In the genomic region with DNA sequence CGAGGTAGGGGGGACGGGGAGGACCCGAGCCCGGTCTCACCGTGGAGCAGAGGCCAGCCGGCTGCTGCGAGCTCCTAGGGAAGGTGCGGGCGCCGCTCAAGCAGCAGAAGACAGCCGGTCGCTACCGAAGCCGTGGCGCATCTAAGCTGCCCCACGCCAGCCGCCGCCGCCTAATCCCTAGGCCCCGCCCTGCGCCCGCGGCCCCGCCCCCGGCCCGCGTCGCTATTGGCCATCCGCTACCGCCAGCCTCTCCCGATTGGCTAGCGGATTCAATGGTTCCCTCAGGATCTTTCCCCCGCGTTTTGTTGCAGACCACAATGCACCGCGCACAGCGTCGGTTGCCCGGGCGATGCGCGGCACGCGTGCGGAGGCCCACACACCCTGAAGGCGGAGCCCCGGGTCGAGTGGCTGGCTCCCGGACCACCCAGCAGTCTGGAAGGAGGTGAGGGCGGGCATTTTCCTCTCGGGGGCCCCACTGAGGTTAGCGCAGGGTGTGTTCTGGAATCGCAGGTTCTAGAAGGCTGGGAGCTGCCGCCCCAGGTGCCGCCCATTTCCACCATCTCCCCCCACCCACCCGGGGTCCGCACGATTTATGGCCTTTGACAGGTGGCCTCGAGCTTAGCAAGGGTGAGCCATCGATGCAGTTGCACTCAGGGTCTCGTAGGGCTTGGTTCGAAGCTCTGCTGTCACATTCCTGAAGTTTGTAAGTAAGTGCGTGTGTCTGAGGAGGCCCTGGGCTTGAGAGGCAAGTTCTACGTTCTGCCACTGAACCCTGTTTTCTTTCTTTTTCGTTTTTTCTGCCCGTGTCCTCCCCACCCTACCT, we compare ENCODE assay signal across 8 mouse cellular contexts. TPM values are rescaled to one million over a fixed set of nuclear protein-coding genes. Genes with fewer than 3 reads are reported as not detected.
DNase-seq lines count a peak whose midpoint lies in the region; ATAC-seq and TF ChIP-seq lines count a peak whose summit lies in the region.

A gene (minus strand): TSS at position 208 of the 823 bp plus-strand sequence.

- in situ Hi-C loops in CH12.LX (cut with MboI; ENCODE audit: low pct_ligation_motif_present, low pct_unique_long_range_greater_than_20kb, low sequenced_read_pairs), result loop anchor here (5.0 kb wide), 1 partner anchor 41 kb away; a partner anchor contains a TSS

- peak within 1 kb of the TSS; percentile 73 for H3K4me2 ChIP-seq in CH12.LX (ENCODE audit: insufficient read depth, low read depth, poor library complexity, severe bottlenecking)
- H3K4me2 ChIP-seq in forebrain, embryonic 12.5 days, result peak within 1 kb of the TSS; percentile 67
- H3K4me2 ChIP-seq in heart, postnatal 0 days (ENCODE audit: low read depth, low read length), result peak within 1 kb of the TSS; percentile 83
- H3K4me2 ChIP-seq in liver, embryonic 16.5 days (ENCODE audit: low read depth, low read length), result peak within 1 kb of the TSS; percentile 83
- H3K4me2 ChIP-seq in neural tube, embryonic 13.5 days, result peak within 1 kb of the TSS; percentile 77

- no peak for TF ChIP-seq RAD21 in CH12.LX (IDR thresholded peaks at IDR 0.05; ENCODE audit: low read depth, low read length)

- DNase-seq in CH12.LX (ENCODE audit: extremely low read depth), result peak; percentile 97
- DNase-seq in c-Kit-positive CD71-positive TER-119-negative erythroid progenitor cells, embryonic 14.5 days (ENCODE audit: low read depth), result peak; percentile 99
- peak; percentile 95 for DNase-seq in heart, postnatal 0 days (ENCODE audit: low spot score)
- peak; percentile 100 for DNase-seq in kidney, postnatal 4 days

- H3K27me3 ChIP-seq in CH12.LX (replicated peaks), result no peaks in the 10 kb centered on the region
- H3K27me3 ChIP-seq in forebrain, embryonic 12.5 days, result peaks cover 8% of the 10 kb centered on the region; the same call in 1 of the 2 replicates
- no peaks in the 10 kb centered on the region for H3K27me3 ChIP-seq in heart, postnatal 0 days (ENCODE audit: control insufficient read depth, insufficient read depth, low read length)
- no peaks in the 10 kb centered on the region for H3K27me3 ChIP-seq in liver, embryonic 16.5 days (ENCODE audit: control insufficient read depth, insufficient read depth, low read depth, low read length)
- no peaks in the 10 kb centered on the region for H3K27me3 ChIP-seq in neural tube, embryonic 13.5 days
- H3K27me3 ChIP-seq in testis, adult 2 months (ENCODE audit: control insufficient read depth, insufficient read depth, low read length), result no peaks in the 10 kb centered on the region

- peak within 1 kb of the TSS; percentile 62; the same call in 1 of the 2 replicates for H3K27ac ChIP-seq in CH12.LX (ENCODE audit: insufficient read depth, low read depth)
- H3K27ac ChIP-seq in forebrain, embryonic 12.5 days, result peak within 1 kb of the TSS; percentile 94
- peak within 1 kb of the TSS; percentile 82 for H3K27ac ChIP-seq in heart, postnatal 0 days (ENCODE audit: low read depth)
- peak within 1 kb of the TSS; percentile 91 for H3K27ac ChIP-seq in liver, embryonic 16.5 days (ENCODE audit: low read length)
- H3K27ac ChIP-seq in neural tube, embryonic 13.5 days (replicated peaks), result peak within 1 kb of the TSS; percentile 96
- peak within 1 kb of the TSS; percentile 97 for H3K27ac ChIP-seq in testis, adult 2 months (ENCODE audit: control insufficient read depth, insufficient read depth, low read depth, low read length)

- dilution Hi-C loops in CH12.LX (cut with MboI; ENCODE audit: extremely low pct_ligation_motif_present, extremely low pct_unique_long_range_greater_than_20kb, low sequenced_read_pairs), result no loop called here

- peaks cover 3% of the 10 kb centered on the region for H3K9me3 ChIP-seq in CH12.LX (replicated peaks; ENCODE audit: low read length)
- H3K9me3 ChIP-seq in forebrain, embryonic 12.5 days, result no peaks in the 10 kb centered on the region
- no peaks in the 10 kb centered on the region for H3K9me3 ChIP-seq in heart, postnatal 0 days (replicated peaks; ENCODE audit: control insufficient read depth, low read length)
- no peaks in the 10 kb centered on the region for H3K9me3 ChIP-seq in liver, embryonic 16.5 days (replicated peaks; ENCODE audit: control insufficient read depth, low read length)
- no peaks in the 10 kb centered on the region for H3K9me3 ChIP-seq in neural tube, embryonic 13.5 days

- peaks cover 0 to 22% of the 10 kb centered on the region in 2 experiments; a peak in 3 of 4 replicates for H3K4me1 ChIP-seq in CH12.LX (ENCODE audit: control insufficient read depth in 1 of 2, insufficient read depth in 2 of 2)
- H3K4me1 ChIP-seq in forebrain, embryonic 12.5 days, result peaks cover 33% of the 10 kb centered on the region
- H3K4me1 ChIP-seq in heart, postnatal 0 days (ENCODE audit: control insufficient read depth, insufficient read depth), result 0 out of 2 replicates have a peak, but pooled peaks cover 8% of the 10 kb centered on the region
- peaks cover 40% of the 10 kb centered on the region for H3K4me1 ChIP-seq in liver, embryonic 16.5 days (ENCODE audit: control insufficient read depth, low read depth, low read length)
- H3K4me1 ChIP-seq in neural tube, embryonic 13.5 days (replicated peaks), result peaks cover 39% of the 10 kb centered on the region
- peaks cover 9% of the 10 kb centered on the region for H3K4me1 ChIP-seq in testis, adult 2 months (ENCODE audit: control insufficient read depth, insufficient read depth, low read length)

- peaks cover 18% of the 10 kb centered on the region for H3K79me2 ChIP-seq in CH12.LX (replicated peaks; ENCODE audit: control insufficient read depth, extremely low read depth, insufficient read depth, poor library complexity, severe bottlenecking)

- TF ChIP-seq CTCF in CH12.LX (conservative IDR thresholded peaks at IDR 0.05 in 1 of 2, IDR thresholded peaks at IDR 0.05 in 1 of 2; ENCODE audit: low read depth in 2 of 2, low read length in 2 of 2), result no peak
- TF ChIP-seq CTCF in heart, postnatal 0 days (IDR thresholded peaks at IDR 0.05; ENCODE audit: low read depth), result peak; percentile 17
- peak; percentile 28; the same call in 1 of the 2 replicates for TF ChIP-seq CTCF in testis, adult 2 months (IDR thresholded peaks at IDR 0.05; ENCODE audit: control insufficient read depth, insufficient read depth, insufficient replicate concordance, low read depth, low read length)

- WGBS in forebrain, embryonic 12.5 days, result under 1% methylated on average over 66 of the region's 66 CpGs
- WGBS in heart, postnatal 0 days, result under 1% methylated on average over 65 of the region's 66 CpGs
- under 1% methylated on average over 66 of the region's 66 CpGs for WGBS in liver, embryonic 16.5 days (ENCODE audit: insufficient replicate concordance)
- WGBS in neural tube, embryonic 13.5 days, result under 1% methylated on average over 66 of the region's 66 CpGs

- peaks cover 20 to 36% of the 10 kb centered on the region in 2 experiments for H3K36me3 ChIP-seq in CH12.LX (replicated peaks in 1 of 2; ENCODE audit: control insufficient read depth in 1 of 2, insufficient read depth in 1 of 2, low read length in 1 of 2)
- peaks cover 32% of the 10 kb centered on the region for H3K36me3 ChIP-seq in forebrain, embryonic 12.5 days (replicated peaks)
- peaks cover 26% of the 10 kb centered on the region for H3K36me3 ChIP-seq in heart, postnatal 0 days (replicated peaks; ENCODE audit: control insufficient read depth, insufficient read depth, low read length)
- peaks cover 27% of the 10 kb centered on the region for H3K36me3 ChIP-seq in liver, embryonic 16.5 days (ENCODE audit: control insufficient read depth, insufficient read depth)
- peaks cover 30% of the 10 kb centered on the region for H3K36me3 ChIP-seq in neural tube, embryonic 13.5 days
- peaks cover 8% of the 10 kb centered on the region for H3K36me3 ChIP-seq in testis, adult 2 months (ENCODE audit: control insufficient read depth, insufficient read depth, low read length)

- no peak for TF ChIP-seq EP300 in CH12.LX (IDR thresholded peaks at IDR 0.05; ENCODE audit: low read length)
- peak; percentile 98 for TF ChIP-seq EP300 in heart, postnatal 0 days (IDR thresholded peaks at IDR 0.05; ENCODE audit: low read depth)

- peak; percentile 98 for ATAC-seq in forebrain, embryonic 12.5 days (ENCODE audit: low FRiP score)
- ATAC-seq in heart, postnatal 0 days (ENCODE audit: insufficient read depth, low read depth), result peak; percentile 96
- peak; percentile 95 for ATAC-seq in liver, embryonic 16.5 days (ENCODE audit: low read depth)
- ATAC-seq in neural tube, embryonic 13.5 days (ENCODE audit: low read depth), result peak; percentile 98

- H3K4me3 ChIP-seq in CH12.LX (replicated peaks in 1 of 3; ENCODE audit: low read depth in 2 of 3, low read length in 2 of 3, poor library complexity in 1 of 3), result peak within 1 kb of the TSS; percentile 73 to 86 (median 76)
- peak within 1 kb of the TSS; percentile 96 for H3K4me3 ChIP-seq in forebrain, embryonic 12.5 days (replicated peaks)
- H3K4me3 ChIP-seq in heart, postnatal 0 days (ENCODE audit: low read depth, low read length), result peak within 1 kb of the TSS; percentile 86
- H3K4me3 ChIP-seq in liver, embryonic 16.5 days (ENCODE audit: low read depth, low read length), result peak within 1 kb of the TSS; percentile 89
- peak within 1 kb of the TSS; percentile 70 for H3K4me3 ChIP-seq in neural tube, embryonic 13.5 days
- peak within 1 kb of the TSS; percentile 100 for H3K4me3 ChIP-seq in testis, adult 2 months (ENCODE audit: control insufficient read depth, low read depth, low read length)

- H3K9ac ChIP-seq in CH12.LX (ENCODE audit: insufficient read depth, low read depth), result peak within 1 kb of the TSS; percentile 66
- peak within 1 kb of the TSS; percentile 83 for H3K9ac ChIP-seq in forebrain, embryonic 12.5 days
- H3K9ac ChIP-seq in heart, postnatal 0 days (replicated peaks; ENCODE audit: low read depth, low read length), result peak within 1 kb of the TSS; percentile 71
- H3K9ac ChIP-seq in liver, embryonic 16.5 days (ENCODE audit: low read depth, low read length), result peak within 1 kb of the TSS; percentile 87
- H3K9ac ChIP-seq in neural tube, embryonic 13.5 days, result peak within 1 kb of the TSS; percentile 94

- peak; percentile 97 for TF ChIP-seq POLR2A in CH12.LX (IDR thresholded peaks at IDR 0.05; ENCODE audit: low read depth, low read length)
- peak; percentile 84 for TF ChIP-seq POLR2A in testis, adult 2 months (IDR thresholded peaks at IDR 0.05; ENCODE audit: control insufficient read depth, low read depth, low read length)

TF ChIP-seq in CH12.LX, 34 proteins besides CTCF, POLR2A, EP300 and RAD21 (continues in another document):
- TF ChIP-seq ETS1 (conservative IDR thresholded peaks at IDR 0.05; ENCODE audit: low read depth, low read length), result 0 out of 2 replicates have a peak, but pooled peaks have one; percentile 14

RNA-seq across cellular contexts. Expression of the gene that starts here (rescaled TPM):
- total RNA-seq in CH12.LX (2012; rRNA removed) (312 and 488 TPM in 2 replicates), CH12.LX (2014; rRNA removed) (456 and 502 TPM in 2 replicates)
- polyA plus RNA-seq in CH12.LX (2012; ENCODE audit: insufficient read length, low read depth), result 516 and 646 TPM in 2 replicates
- polyA plus RNA-seq in forebrain, embryonic 12.5 days (2016; fragmentation: Nextera tagmentation; extraction: Ambion mirVana), result 1,436 and 1,463 TPM in 2 replicates
- total RNA-seq in heart, postnatal 0 days (2014; rRNA removed; ENCODE audit: low replicate concordance), result 164 and 224 TPM in 2 replicates
- polyA plus RNA-seq in heart, postnatal 0 days (2015; fragmentation: Nextera tagmentation; extraction: Ambion mirVana), result 615 and 804 TPM in 2 replicates
- polyA plus RNA-seq in liver, embryonic 16.5 days (2015; fragmentation: Nextera tagmentation; extraction: Ambion mirVana), result 470 and 491 TPM in 2 replicates
- polyA plus RNA-seq in neural tube, embryonic 13.5 days (2015; fragmentation: Nextera tagmentation; extraction: Ambion mirVana), result 1,475 and 1,543 TPM in 2 replicates
- 559 and 571 TPM in 2 replicates for polyA plus RNA-seq in testis, adult 2 months (2012; rRNA removed)

Comparison
In these comparisons a context has a peak if more than half of its experiments do, and no peak if none do; other contexts are left out.
1. Peak in every context shown above with its lines: DNase-seq, ATAC-seq, H3K4me3 ChIP-seq and H3K27ac ChIP-seq.
2. CTCF ChIP-seq: peak in heart, postnatal 0 days (single experiment) and testis, adult 2 months (single experiment); none in CH12.LX (0 of 2).